Mouse (Mus musculus): Measurements from ENCODE around the gene Rbbp4.
"Not testable (repeated sequence)": the region's sequence is repeated elsewhere in the genome, so short reads cannot be mapped to it uniquely, and the experiment has no call there.

Gene Rbbp4

GRCm38 (mm10) chr4:129335216-129336074 lies at the start of gene Rbbp4, which contains the start of gene Zbtb8os:
Gene Rbbp4 (minus strand): TSS chr4:129335370.
Gene Zbtb8os (plus strand): TSS chr4:129335695.
- peak; percentile 94 for DNase-seq (ENCODE audit: low read depth)

- DNase-seq (ENCODE audit: low read depth), result no peak
Measured at GRCm38 (mm10) chr4:129384440-129384839, 49.3 kb upstream of the Rbbp4 start.

- no peak for DNase-seq (ENCODE audit: low read depth)
Measured at GRCm38 (mm10) chr4:129383586-129383985, 48.4 kb upstream of the Rbbp4 start.

GRCm38 (mm10) chr4:129382488-129382887 lies 47.3 kb upstream of the Rbbp4 start:
- DNase-seq (ENCODE audit: low read depth), result no peak

GRCm38 (mm10) chr4:129382029-129382428 lies 46.9 kb upstream of the Rbbp4 start:
- no peak for DNase-seq (ENCODE audit: low read depth)

GRCm38 (mm10) chr4:129381148-129381547 lies 46.0 kb upstream of the Rbbp4 start:
- no peak for DNase-seq (ENCODE audit: low read depth)

GRCm38 (mm10) chr4:129379805-129380204 lies 44.6 kb upstream of the Rbbp4 start:
- no peak for DNase-seq (ENCODE audit: low read depth)

GRCm38 (mm10) chr4:129377601-129378390 lies 42.6 kb upstream of the Rbbp4 start, which contains the start of gene Zbtb8a:
Gene Zbtb8a (minus strand): TSS chr4:129378116.
- DNase-seq (ENCODE audit: low read depth), result no peak

- DNase-seq (ENCODE audit: low read depth), result no peak
Measured at GRCm38 (mm10) chr4:129376961-129377545, 41.9 kb upstream of the Rbbp4 start.

GRCm38 (mm10) chr4:129375821-129376220 lies 40.7 kb upstream of the Rbbp4 start:
- no peak for DNase-seq (ENCODE audit: low read depth)

GRCm38 (mm10) chr4:129375000-129375399 lies 39.8 kb upstream of the Rbbp4 start:
- DNase-seq (ENCODE audit: low read depth), result no peak

GRCm38 (mm10) chr4:129374219-129374755 lies 39.1 kb upstream of the Rbbp4 start:
- DNase-seq (ENCODE audit: low read depth), result no peak

- DNase-seq (ENCODE audit: low read depth), result no peak
Measured at GRCm38 (mm10) chr4:129373202-129373976, 38.2 kb upstream of the Rbbp4 start.

GRCm38 (mm10) chr4:129371391-129371790 lies 36.2 kb upstream of the Rbbp4 start:
- no peak for DNase-seq (ENCODE audit: low read depth)

GRCm38 (mm10) chr4:129365224-129365623 lies 30.1 kb upstream of the Rbbp4 start:
- DNase-seq (ENCODE audit: low read depth), result no peak

- no peak for DNase-seq (ENCODE audit: low read depth)
Measured at GRCm38 (mm10) chr4:129364379-129364778, 29.2 kb upstream of the Rbbp4 start.

GRCm38 (mm10) chr4:129363463-129363862 lies 28.3 kb upstream of the Rbbp4 start:
- DNase-seq (ENCODE audit: low read depth), result no peak

- no peak for DNase-seq (ENCODE audit: low read depth)
Measured at GRCm38 (mm10) chr4:129362771-129363170, 27.6 kb upstream of the Rbbp4 start.

GRCm38 (mm10) chr4:129362238-129362637 lies 27.1 kb upstream of the Rbbp4 start:
- not testable (repeated sequence) for DNase-seq (ENCODE audit: low read depth)

- no peak for DNase-seq (ENCODE audit: low read depth)
Measured at GRCm38 (mm10) chr4:129357613-129358163, 22.5 kb upstream of the Rbbp4 start.

GRCm38 (mm10) chr4:129354236-129354635 lies 19.1 kb upstream of the Rbbp4 start:
- DNase-seq (ENCODE audit: low read depth), result no peak
